In the genomic region with DNA sequence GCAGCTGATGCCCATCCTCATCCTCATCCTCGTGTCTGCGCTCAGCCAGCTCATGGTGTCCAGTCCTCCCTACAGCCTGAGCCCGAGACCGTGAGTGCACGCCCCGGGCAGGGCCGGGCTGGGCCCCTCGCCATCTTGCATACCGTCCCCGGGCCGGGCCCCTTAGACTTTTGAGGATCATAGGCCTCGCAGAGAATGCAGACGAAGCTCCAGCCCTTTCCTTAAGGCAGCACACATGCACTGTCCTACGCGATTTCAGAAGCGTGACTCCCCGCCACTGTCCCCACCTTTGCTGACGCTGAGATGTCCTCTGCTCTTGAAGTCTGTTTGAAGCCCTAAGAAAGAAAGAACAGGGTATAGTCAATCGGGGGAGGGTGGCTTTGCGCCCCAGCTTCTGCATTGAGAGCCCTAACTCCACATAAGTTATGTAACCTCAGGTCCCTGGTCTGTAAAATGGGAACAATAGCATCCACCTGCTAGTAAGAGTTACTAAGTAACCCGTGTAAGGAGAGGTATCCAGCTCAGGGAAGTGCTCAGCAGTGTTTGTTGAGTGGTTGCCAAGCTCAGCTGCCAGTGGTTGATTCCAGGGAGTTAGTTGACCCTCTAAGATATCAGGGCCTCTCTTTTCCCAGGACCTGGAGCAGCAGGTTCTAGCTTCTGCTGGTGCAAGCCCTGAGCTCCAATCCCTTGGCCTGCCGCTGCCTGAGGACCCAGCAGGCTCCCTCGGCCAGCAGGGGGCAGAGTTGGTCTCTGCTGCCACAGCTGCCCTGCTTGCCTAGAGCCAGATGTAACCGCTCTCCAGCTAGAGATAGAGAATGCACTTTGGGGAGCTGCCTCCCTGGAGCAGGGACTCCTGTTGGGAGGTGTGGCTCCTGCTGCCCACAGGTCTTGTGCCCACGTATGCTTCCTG, we compare ENCODE assay signal across 8 mouse cellular contexts. TPM values are rescaled to one million over a fixed set of nuclear protein-coding genes. Genes with fewer than 3 reads are reported as not detected.
DNase-seq lines count a peak whose midpoint lies in the region; ATAC-seq and TF ChIP-seq lines count a peak whose summit lies in the region.

No protein-coding gene starts in this region.

- peaks cover 19% of the 10 kb centered on the region for H3K36me3 ChIP-seq in intestine, embryonic 16.5 days (ENCODE audit: control insufficient read depth, insufficient read depth, low read length)
- peaks cover 4% of the 10 kb centered on the region; the same call in 1 of the 2 replicates for H3K36me3 ChIP-seq in liver, adult 2 months (ENCODE audit: control insufficient read depth, insufficient read depth, low read length)
- peaks cover 12% of the 10 kb centered on the region for H3K36me3 ChIP-seq in splenic B cell, adult 2 months (ENCODE audit: control insufficient read depth, insufficient read depth, low read length, poor library complexity, severe bottlenecking)

- WGBS in intestine, embryonic 16.5 days: 80% methylated on average over 25 of the region's 25 CpGs
- 82% methylated on average over 25 of the region's 25 CpGs for WGBS in liver, adult 2 months

- no peak overlapping the region for H3K27ac ChIP-seq in intestine, embryonic 16.5 days (ENCODE audit: low read length)
- H3K27ac ChIP-seq in liver, adult 2 months (replicated peaks; ENCODE audit: insufficient read depth, low read depth, low read length): no peak overlapping the region

- 0 out of 2 replicates have a peak, but pooled peaks have one; percentile 6 for ATAC-seq in intestine, embryonic 16.5 days

- no peaks in the 10 kb centered on the region for H3K27me3 ChIP-seq in intestine, embryonic 16.5 days (replicated peaks; ENCODE audit: control insufficient read depth, insufficient read depth, low read length)
- no peaks in the 10 kb centered on the region for H3K27me3 ChIP-seq in liver, adult 2 months (ENCODE audit: control insufficient read depth, insufficient read depth, low read length)
- no peaks in the 10 kb centered on the region for H3K27me3 ChIP-seq in splenic B cell, adult 2 months (ENCODE audit: control insufficient read depth, insufficient read depth, low read length, poor library complexity, severe bottlenecking)

- DNase-seq in layer of hippocampus, adult 11-12 months (ENCODE audit: low spot score): peak; percentile 87
- no peak for DNase-seq in layer of hippocampus, adult 9-11 months
- peak; percentile 68 to 83 for DNase-seq in cerebellum, postnatal 14 days
- DNase-seq in frontal cortex, postnatal 25 days (ENCODE audit: low spot score in 2 of 2): peak; percentile 79 to 81
- peak; percentile 59 for DNase-seq in liver, adult 2 months (ENCODE audit: extremely low read depth, low read depth, low spot score)
- DNase-seq in natural killer cell, adult 2 months (ENCODE audit: low spot score in 2 of 2): peak; percentile 72 to 84
- peak; percentile 91 for DNase-seq in splenic B cell, adult 2 months (ENCODE audit: low read depth, low spot score)

- H3K9me3 ChIP-seq in intestine, embryonic 16.5 days (ENCODE audit: control insufficient read depth, low read length): no peaks in the 10 kb centered on the region

- no peak overlapping the region for H3K4me3 ChIP-seq in intestine, embryonic 16.5 days (ENCODE audit: low read length)
- no peak overlapping the region for H3K4me3 ChIP-seq in liver, adult 2 months (ENCODE audit: insufficient read depth, low read depth, low read length)

- no peaks in the 10 kb centered on the region for H3K79me2 ChIP-seq in liver, adult 2 months (ENCODE audit: control insufficient read depth, insufficient read depth, low read length)

- no peak overlapping the region for H3K9ac ChIP-seq in intestine, embryonic 16.5 days (ENCODE audit: low read depth, low read length)
- no peak overlapping the region for H3K9ac ChIP-seq in liver, adult 2 months (ENCODE audit: low read depth, low read length)

- peaks cover 21% of the 10 kb centered on the region for H3K4me1 ChIP-seq in intestine, embryonic 16.5 days (ENCODE audit: control insufficient read depth, insufficient read depth, low read length)
- peaks cover 4% of the 10 kb centered on the region; the same call in 1 of the 2 replicates for H3K4me1 ChIP-seq in liver, adult 2 months (ENCODE audit: control insufficient read depth, insufficient read depth, low read length)

- no peak for TF ChIP-seq POLR2A in liver, adult 2 months (IDR thresholded peaks at IDR 0.05; ENCODE audit: extremely low read depth, insufficient read depth, low read length)

- peak; percentile 97 for TF ChIP-seq CTCF in liver, adult 2 months (IDR thresholded peaks at IDR 0.05; ENCODE audit: low read depth, low read length)

- no peak overlapping the region for H3K4me2 ChIP-seq in intestine, embryonic 16.5 days (ENCODE audit: low read depth, low read length)

RNA-seq across cellular contexts. Expression of a gene that starts 15.2 kb away (rescaled TPM):
- polyA plus RNA-seq in intestine, embryonic 16.5 days (2015; fragmentation: Nextera tagmentation; extraction: Ambion mirVana): 26.6 and 27.6 TPM in 2 replicates
- total RNA-seq in liver, adult 2 months (2014; rRNA removed): 22.4 and 27.7 TPM in 2 replicates
- polyA plus RNA-seq in liver, adult 2 months (2012; rRNA removed): 47.0 and 56.9 TPM in 2 replicates

RNA-seq across cellular contexts. Expression of a gene that starts 57.1 kb away (rescaled TPM):
- 28.6 and 33.1 TPM in 2 replicates for polyA plus RNA-seq in intestine, embryonic 16.5 days (2015; fragmentation: Nextera tagmentation; extraction: Ambion mirVana)
- total RNA-seq in liver, adult 2 months (2014; rRNA removed): 5.2 and 8.8 TPM in 2 replicates
- polyA plus RNA-seq in liver, adult 2 months (2012; rRNA removed): 13.6 and 16.4 TPM in 2 replicates
